Mouse (Mus musculus): ENCODE measurements around the gene Gabbr1.
"Not testable (repeated sequence)": the region's sequence is repeated elsewhere in the genome, so short reads cannot be mapped to it uniquely, and the experiment has no call there.

Gabbr1 gene

GRCm38 (mm10) chr17:37045611-37046311 lies at the start of gene Gabbr1:
Gabbr1 (plus strand) TSS chr17:37045966.
- DNase-seq (ENCODE audit: low read depth, low spot score), result peak; percentile 40

DNA sequence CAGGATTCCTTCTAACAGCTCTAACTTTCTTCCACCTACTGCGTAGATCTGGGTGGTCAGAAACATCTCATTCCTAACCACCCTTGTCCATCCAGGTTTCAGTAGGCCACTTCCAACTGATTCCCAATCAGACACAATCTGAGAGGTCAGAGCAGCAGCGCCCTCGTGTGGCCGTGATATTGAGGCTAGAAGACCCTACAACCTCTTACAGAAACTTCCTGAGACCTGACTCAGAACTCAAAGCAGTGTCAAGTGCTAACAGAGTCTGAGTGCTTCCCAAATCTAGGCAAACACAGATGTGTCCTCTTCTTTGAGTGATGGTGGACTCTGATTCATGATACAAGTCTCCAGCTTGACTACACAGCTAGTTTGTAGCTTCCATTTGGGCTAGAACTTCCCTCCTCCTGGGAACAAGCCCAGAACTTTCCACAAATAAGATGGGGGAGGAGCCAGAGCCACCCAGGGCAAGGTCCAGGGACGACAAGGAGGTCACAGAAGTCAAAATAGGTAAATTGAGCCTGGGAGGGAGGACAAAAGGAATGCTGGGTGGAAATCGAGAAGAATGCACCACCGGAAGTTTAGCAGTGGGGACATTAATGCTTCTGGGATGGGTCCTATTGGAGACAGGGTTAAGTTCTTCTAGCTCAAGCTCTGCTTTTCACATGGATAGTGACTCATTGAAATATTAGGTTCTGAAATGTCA lies 48.6 kb upstream of the Gabbr1 start:
- DNase-seq (ENCODE audit: low read depth, low spot score), result peak; percentile 30

DNA sequence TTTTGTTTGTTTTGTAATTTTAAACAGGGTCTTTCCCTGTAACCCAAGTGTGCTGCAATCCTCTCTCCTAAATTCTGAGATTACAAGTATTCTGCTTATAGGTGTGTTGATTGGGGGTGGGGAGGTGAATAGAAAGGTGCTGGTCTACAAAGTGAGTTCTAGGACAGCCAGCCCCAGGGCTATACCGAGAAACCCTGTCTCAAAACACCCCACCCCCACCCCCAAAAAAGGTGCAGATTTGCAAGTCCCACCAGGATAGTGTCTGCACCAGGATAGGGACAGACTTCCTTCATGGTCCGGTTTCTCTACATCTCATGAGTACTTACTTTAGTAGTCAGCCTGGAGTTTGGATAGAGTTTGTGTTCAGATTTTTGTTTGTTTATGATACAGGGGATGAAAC lies 47.3 kb upstream of the Gabbr1 start:
- no peak for DNase-seq (ENCODE audit: low read depth, low spot score)

DNA sequence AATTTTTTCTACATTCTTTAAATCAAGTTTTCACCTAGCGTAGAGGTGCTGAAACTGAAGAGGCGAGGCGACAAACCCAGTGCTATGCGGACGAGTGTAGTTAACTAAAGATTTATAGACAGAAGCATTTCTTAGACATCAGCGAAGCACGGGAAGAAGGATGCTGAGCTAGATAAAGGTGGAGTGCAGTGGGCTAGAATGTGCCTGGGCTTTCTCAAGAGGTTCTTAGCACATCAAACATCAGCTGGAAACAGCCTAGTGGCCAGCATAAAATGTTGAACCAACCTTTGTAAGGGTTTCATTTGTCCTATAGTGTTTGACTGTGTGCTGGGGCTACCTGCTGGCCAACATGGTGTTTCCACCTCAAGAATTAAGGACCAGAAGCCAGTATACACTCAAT lies 44.9 kb upstream of the Gabbr1 start, which contains the start of gene Zfp57:
Zfp57 (plus strand) TSS at position 301 of the 400 bp plus-strand sequence.
- DNase-seq (ENCODE audit: low read depth, low spot score), result no peak

DNA sequence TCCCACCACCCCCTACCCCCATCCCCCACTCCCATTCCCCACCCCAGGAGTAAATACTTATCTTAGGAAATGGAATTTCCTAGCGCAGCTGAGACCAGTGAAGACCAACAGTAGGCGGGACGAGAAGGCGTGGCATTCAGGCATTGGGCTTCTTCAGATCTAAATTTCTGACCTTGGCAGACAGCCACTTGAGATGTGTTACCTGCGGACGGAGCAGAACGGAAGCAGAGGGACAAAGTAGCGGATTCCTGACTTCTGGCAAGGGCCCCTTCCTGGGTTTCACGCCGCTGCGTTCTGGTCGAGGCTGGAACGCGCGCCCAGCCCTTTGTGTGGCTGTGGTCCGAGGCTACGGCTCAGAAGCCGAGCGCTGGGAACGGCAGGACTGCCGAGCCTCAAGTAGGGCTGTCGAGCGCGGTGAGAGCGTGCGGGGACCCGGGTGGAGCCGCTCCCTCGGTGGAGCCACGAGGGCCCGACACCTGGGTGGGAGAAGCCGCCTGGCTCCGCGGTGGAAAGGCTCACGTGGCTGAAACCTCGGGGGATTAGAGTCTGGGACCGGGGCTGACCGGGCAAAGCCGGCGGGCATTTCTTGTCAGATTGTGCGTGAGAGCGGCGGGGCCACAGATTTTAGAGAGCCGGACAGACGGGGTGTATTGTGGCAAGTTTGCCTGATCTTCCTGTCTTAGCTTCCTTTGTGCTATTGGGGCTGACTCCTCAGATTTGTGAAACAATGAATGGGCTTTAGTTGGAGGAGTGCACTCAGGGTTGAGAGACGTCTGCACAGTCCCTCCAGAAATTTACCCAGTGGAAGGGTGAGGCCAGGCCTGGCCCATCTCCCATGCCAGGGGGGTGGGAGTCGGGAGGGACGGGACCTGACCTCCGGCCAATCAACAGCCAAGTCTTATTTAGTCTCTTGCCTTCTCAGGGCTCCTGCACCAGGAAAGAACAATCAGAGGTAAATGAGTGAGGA lies 43.1 kb upstream of the Gabbr1 start:
- no peak for DNase-seq (ENCODE audit: low read depth, low spot score)

- DNase-seq (ENCODE audit: low read depth, low spot score), result no peak
Observed at GRCm38 (mm10) chr17:37003366-37003765, 42.4 kb upstream of the Gabbr1 start.

- no peak for DNase-seq (ENCODE audit: low read depth, low spot score)
Observed at GRCm38 (mm10) chr17:37008161-37008560, 37.6 kb upstream of the Gabbr1 start.

DNA sequence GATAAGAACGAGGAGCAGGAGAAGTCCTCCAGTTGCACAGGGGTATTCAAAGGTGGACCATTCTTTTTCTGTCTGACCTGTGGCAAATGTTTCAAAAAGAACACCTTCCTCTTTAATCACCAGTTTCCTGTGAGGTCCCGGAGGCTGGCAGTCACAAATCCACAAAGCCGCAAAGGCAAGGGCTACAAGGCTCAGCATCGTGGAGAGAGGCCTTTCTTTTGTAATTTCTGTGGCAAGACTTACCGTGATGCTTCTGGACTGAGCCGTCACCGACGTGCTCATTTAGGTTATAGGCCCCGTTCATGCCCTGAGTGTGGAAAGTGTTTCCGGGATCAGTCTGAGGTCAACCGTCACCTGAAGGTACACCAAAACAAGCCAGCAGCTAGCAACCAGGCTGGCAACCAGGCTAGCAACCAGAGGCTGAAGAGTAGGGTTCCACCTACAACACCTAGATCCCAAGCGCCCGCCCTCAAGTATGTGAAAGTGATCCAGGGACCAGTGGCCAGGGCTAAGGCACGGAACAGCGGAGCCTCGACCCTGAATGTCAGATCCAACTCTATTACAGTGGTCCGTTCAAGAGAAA lies 36.2 kb upstream of the Gabbr1 start:
- DNase-seq (ENCODE audit: low read depth, low spot score), result no peak

- no peak for DNase-seq (ENCODE audit: low read depth, low spot score)
Observed at GRCm38 (mm10) chr17:37011719-37012118, 34.0 kb upstream of the Gabbr1 start.

GRCm38 (mm10) chr17:37012141-37012540 lies 33.6 kb upstream of the Gabbr1 start:
- no peak for DNase-seq (ENCODE audit: low read depth, low spot score)

- DNase-seq (ENCODE audit: low read depth, low spot score), result no peak
Observed at GRCm38 (mm10) chr17:37016333-37016732, 29.4 kb upstream of the Gabbr1 start.

GRCm38 (mm10) chr17:37018328-37018727 lies 27.4 kb upstream of the Gabbr1 start:
- DNase-seq (ENCODE audit: low read depth, low spot score), result no peak

- not testable (repeated sequence) for DNase-seq (ENCODE audit: low read depth, low spot score)
Observed at GRCm38 (mm10) chr17:37019242-37019641, 26.5 kb upstream of the Gabbr1 start.

DNA sequence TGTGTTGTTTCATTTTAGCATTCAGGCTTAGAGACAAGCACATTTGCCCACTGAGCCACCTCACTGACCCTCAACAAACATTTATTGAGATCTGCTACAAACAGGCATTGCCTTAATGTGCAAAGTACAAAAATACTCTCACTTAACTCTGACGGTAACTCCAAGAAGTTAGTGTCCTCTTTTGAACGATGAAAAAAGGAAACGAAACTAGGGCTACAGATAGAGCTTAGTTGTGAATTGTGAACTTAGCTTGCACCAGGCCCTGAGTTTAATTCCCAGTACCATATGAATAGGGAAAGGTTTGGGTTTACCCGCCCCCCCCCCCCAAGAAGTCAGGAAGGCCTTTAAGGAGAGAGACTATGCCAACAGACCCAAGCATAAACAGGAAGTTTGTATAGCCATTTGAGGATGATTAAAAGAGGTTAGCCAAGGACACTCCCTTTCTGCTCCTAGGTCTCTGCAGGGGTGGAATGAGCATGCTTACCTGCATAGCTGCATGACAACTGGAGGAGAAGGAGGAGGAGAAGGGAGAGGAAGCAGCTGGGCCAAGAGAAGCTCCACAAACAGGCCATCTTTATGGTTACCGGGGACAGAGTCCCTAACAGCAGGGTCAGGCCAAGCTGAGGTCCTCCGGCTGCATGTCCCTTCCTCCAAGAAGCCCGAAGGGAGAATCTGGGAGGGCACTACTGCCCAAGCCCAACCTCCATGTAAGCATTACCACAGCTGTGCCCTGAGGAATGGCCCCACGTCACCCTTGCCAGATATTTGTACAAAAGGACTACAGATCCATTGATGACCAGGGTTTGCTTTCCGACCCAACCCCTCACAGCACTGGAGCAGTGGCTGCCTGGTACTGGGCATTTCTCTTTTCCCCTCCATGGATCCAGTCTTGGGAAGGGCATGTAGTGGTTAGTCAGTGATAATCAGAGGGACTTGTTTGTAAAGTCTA lies 22.9 kb upstream of the Gabbr1 start, which contains the start of gene Mog:
Mog (minus strand) TSS at position 771 of the 949 bp plus-strand sequence.
- DNase-seq (ENCODE audit: low read depth, low spot score), result no peak

GRCm38 (mm10) chr17:37026425-37026824 lies 19.3 kb upstream of the Gabbr1 start:
- DNase-seq (ENCODE audit: low read depth, low spot score), result no peak

DNA sequence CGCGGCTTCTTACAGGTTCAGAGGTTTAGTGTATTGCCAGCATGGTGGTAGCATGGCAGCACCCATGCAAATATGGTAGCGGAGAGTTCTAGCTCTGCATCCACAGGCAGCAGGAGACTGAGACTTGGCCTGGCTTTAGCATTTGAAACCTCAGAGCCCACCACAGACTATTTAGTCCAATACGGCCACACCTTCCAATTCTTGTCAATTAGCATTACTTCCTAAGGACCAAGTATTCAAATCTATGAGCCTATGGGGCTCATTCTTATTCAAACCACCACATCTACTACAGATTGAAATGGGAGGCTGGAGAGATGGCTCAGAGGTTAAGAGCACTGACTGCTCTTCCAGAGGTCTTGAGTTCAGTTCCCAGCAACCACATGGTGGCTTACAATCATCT lies 18.3 kb upstream of the Gabbr1 start:
- DNase-seq (ENCODE audit: low read depth, low spot score), result no peak

- no peak for DNase-seq (ENCODE audit: low read depth, low spot score)
Observed at GRCm38 (mm10) chr17:37028212-37028611, 17.6 kb upstream of the Gabbr1 start.

DNA sequence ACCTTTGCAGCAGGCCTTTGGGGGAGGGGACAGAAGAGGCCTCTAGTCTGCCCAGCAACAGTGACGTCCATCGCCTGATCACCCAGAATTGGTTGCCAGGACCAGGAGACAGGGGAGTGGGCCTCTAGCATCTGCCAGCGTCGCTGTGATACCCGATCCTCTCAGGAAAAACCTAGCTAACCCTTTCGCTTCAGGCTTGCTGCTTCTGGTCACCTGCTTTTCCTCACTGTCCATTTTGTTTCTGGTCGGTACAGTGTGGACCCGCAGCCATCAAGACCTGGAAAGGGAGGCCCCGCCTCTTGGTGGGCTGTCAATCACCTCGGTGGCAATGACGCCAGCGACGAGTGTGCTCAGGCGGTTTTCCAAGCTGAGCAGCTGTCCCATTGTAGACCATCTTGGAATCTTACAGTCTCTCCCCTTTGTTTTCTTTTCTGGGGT lies 17.1 kb upstream of the Gabbr1 start:
- peak; percentile 81 for DNase-seq (ENCODE audit: low read depth, low spot score)

DNA sequence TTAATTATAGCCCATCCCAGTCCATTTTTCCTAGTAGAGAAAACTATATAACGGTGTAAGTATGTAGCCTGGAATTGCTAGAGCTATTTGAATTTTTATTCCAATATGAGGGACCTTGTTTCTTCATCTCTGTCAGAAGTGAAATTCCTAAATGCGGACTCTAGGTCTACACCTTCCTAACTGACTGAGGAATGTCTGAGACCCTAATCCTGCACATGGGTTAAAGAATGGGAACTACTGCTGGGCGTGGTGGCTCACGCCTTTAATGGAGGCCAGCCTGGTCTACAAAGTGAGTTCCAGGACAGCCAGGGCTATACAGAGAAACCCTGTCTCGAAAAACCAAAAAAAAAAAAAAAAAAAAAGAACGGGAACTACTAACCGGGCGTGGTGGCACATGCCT lies 16.6 kb upstream of the Gabbr1 start:
- no peak for DNase-seq (ENCODE audit: low read depth, low spot score)
